Mouse (Mus musculus): Measurements from ENCODE around the gene Ankfn1.

Ankfn1 gene

GRCm38 (mm10) chr11:89569391-89570145, 207.9 kb downstream of the Ankfn1 start:
- no peak for DNase-seq

- no peak for DNase-seq
Observed at GRCm38 (mm10) chr11:89568246-89568645, 209.2 kb downstream of the Ankfn1 start.

- no peak for DNase-seq
Observed at GRCm38 (mm10) chr11:89551441-89551840, 226.0 kb downstream of the Ankfn1 start.

- DNase-seq = no peak
Observed at GRCm38 (mm10) chr11:89550921-89551320, 226.5 kb downstream of the Ankfn1 start.

GRCm38 (mm10) chr11:89548786-89549185, 228.7 kb downstream of the Ankfn1 start:
- no peak for DNase-seq

GRCm38 (mm10) chr11:89546164-89546563, 231.3 kb downstream of the Ankfn1 start:
- DNase-seq = peak in 1 of 2 experiments; percentile 21

GRCm38 (mm10) chr11:89544856-89545817, 232.3 kb downstream of the Ankfn1 start:
- DNase-seq = no peak

GRCm38 (mm10) chr11:89538376-89538775, 239.1 kb downstream of the Ankfn1 start:
- no peak for DNase-seq

GRCm38 (mm10) chr11:89527800-89528430, 249.5 kb downstream of the Ankfn1 start:
- DNase-seq = no peak

GRCm38 (mm10) chr11:89515501-89515901, 262.0 kb downstream of the Ankfn1 start:
- DNase-seq = no peak

- no peak for DNase-seq
Observed at GRCm38 (mm10) chr11:89508675-89509324, 268.7 kb downstream of the Ankfn1 start.

GRCm38 (mm10) chr11:89506595-89507245, 270.7 kb downstream of the Ankfn1 start:
- DNase-seq = no peak

- no peak for DNase-seq
Observed at GRCm38 (mm10) chr11:89505046-89505445, 272.4 kb downstream of the Ankfn1 start.

- no peak for DNase-seq
Observed at GRCm38 (mm10) chr11:89501796-89502195, 275.7 kb downstream of the Ankfn1 start.

GRCm38 (mm10) chr11:89500961-89501360, 276.5 kb downstream of the Ankfn1 start:
- DNase-seq = no peak

- no peak for DNase-seq
Observed at GRCm38 (mm10) chr11:89481084-89481483, 296.4 kb downstream of the Ankfn1 start.

GRCm38 (mm10) chr11:89476927-89477326, 300.5 kb downstream of the Ankfn1 start:
- no peak for DNase-seq

GRCm38 (mm10) chr11:89476047-89476446, 301.4 kb downstream of the Ankfn1 start:
- no peak for DNase-seq

GRCm38 (mm10) chr11:89472871-89473270, 304.6 kb downstream of the Ankfn1 start:
- no peak for DNase-seq

GRCm38 (mm10) chr11:89465381-89465780, 312.1 kb downstream of the Ankfn1 start:
- no peak for DNase-seq

- DNase-seq = peak in 1 of 2 experiments; percentile 3
Observed at GRCm38 (mm10) chr11:89462216-89462615, 315.2 kb downstream of the Ankfn1 start.

- DNase-seq = peak; percentile 27 to 40
Observed at GRCm38 (mm10) chr11:89459437-89459836, 318.0 kb downstream of the Ankfn1 start.
